Mouse (Mus musculus) MEL (cell line): Measurements from ENCODE around the gene Wdsub1.
A peak's percentile ranks its signal among the peaks of the same experiment; 100 is the strongest.

ENCODE experiments used
- CHD1 ChIP-seq: IDR thresholded peaks from 2 replicates; pipeline ENCODE4 v1.6.1; 2012; ENCODE audit warnings: low read depth, mild to moderate bottlenecking, inconsistent platforms, low read length, improper control_type of control experiment
- CTCF ChIP-seq, 3 experiments: IDR thresholded peaks in 2 of 3; conservative IDR thresholded peaks in 1 of 3; 2 replicates each; pipeline ENCODE4 v1.5.1; 2011 to 2012; ENCODE audit warnings: low read length in 3 of 3, low read depth in 2 of 3, mild to moderate bottlenecking in 2 of 3, improper control_type of control experiment in 1 of 3, inconsistent platforms in 1 of 3, mixed read lengths in 1 of 3, moderate library complexity in 1 of 3; ENCODE audit not compliant: control insufficient read depth in 1 of 3, insufficient read depth in 1 of 3, poor library complexity in 1 of 3, severe bottlenecking in 1 of 3
- E2F4 ChIP-seq: IDR thresholded peaks from 2 replicates; pipeline ENCODE4 v1.6.1; 2011; ENCODE audit warnings: low read depth, low read length, improper control_type of control experiment, borderline replicate concordance
- ELF1 ChIP-seq: IDR thresholded peaks from 2 replicates; pipeline ENCODE4 v1.6.1; 2014; ENCODE audit warnings: low read depth, mild to moderate bottlenecking, inconsistent platforms, low read length, improper control_type of control experiment, moderate library complexity
- EP300 ChIP-seq, 2 experiments: IDR thresholded peaks; 2 replicates each; pipeline ENCODE4 v1.6.1; 2011; ENCODE audit warnings: improper control_type of control experiment in 2 of 2, low read length in 2 of 2, low read depth in 1 of 2, mild to moderate bottlenecking in 1 of 2
- KAT2A ChIP-seq: conservative IDR thresholded peaks from 2 replicates; pipeline ENCODE4 v1.6.1; 2012; ENCODE audit warnings: low read depth, low read length, improper control_type of control experiment, inconsistent platforms
- MAX ChIP-seq: IDR thresholded peaks from 2 replicates; pipeline ENCODE4 v1.6.1; 2011; ENCODE audit warnings: low read length, improper control_type of control experiment
- POLR2A ChIP-seq, 2 experiments: IDR thresholded peaks; 2 replicates each; pipeline ENCODE4 v1.6.1; 2011 to 2012; ENCODE audit warnings: low read length in 2 of 2, mild to moderate bottlenecking in 2 of 2, control low read depth in 1 of 2, improper control_type of control experiment in 1 of 2, low read depth in 1 of 2, moderate library complexity in 1 of 2; ENCODE audit not compliant: control insufficient read depth in 1 of 2, insufficient read depth in 1 of 2, poor library complexity in 1 of 2
- SMC3 ChIP-seq: IDR thresholded peaks from 2 replicates; pipeline ENCODE4 v1.6.1; 2011; ENCODE audit warnings: low read depth, low read length, improper control_type of control experiment
- TBP ChIP-seq: IDR thresholded peaks from 2 replicates; pipeline ENCODE4 v1.8.0; 2011; ENCODE audit warnings: low read depth, low read length, improper control_type of control experiment
- TCF12 ChIP-seq: IDR thresholded peaks from 2 replicates; pipeline ENCODE4 v1.6.1; 2014; ENCODE audit warnings: low read depth, mild to moderate bottlenecking, inconsistent platforms, low read length, improper control_type of control experiment, moderate library complexity

GRCm38 (mm10) chr2:59830151-59830550, 52.2 kb downstream of the Wdsub1 start:
- no peak for TF ChIP-seq MAX
- no peak for TF ChIP-seq POLR2A (IDR thresholded peaks at IDR 0.05; ENCODE audit: control insufficient read depth in 1 of 2, insufficient read depth in 1 of 2, low read depth in 1 of 2, low read length in 2 of 2, poor library complexity in 1 of 2)
- no peak; a peak in 1 of 6 replicates for TF ChIP-seq CTCF (IDR thresholded peaks at IDR 0.05 in 2 of 3, conservative IDR thresholded peaks at IDR 0.05 in 1 of 3; ENCODE audit: control insufficient read depth in 1 of 3, insufficient read depth in 1 of 3, low read depth in 2 of 3, low read length in 3 of 3, poor library complexity in 1 of 3, severe bottlenecking in 1 of 3)
- TF ChIP-seq EP300 (IDR thresholded peaks at IDR 0.05; ENCODE audit: low read depth in 1 of 2, low read length in 2 of 2), result no peak
- no peak for TF ChIP-seq TCF12
- no peak for TF ChIP-seq KAT2A
- no peak for TF ChIP-seq TBP
- TF ChIP-seq SMC3, result peak; percentile 11; the same call in 1 of the 2 replicates
- no peak for TF ChIP-seq E2F4
- no peak for TF ChIP-seq ELF1
- TF ChIP-seq CHD1, result no peak
